Mouse (Mus musculus) embryonic facial prominence, embryonic 11.5 days (tissue): ENCODE results near the gene Cda. TPM values are rescaled to one million over a fixed set of nuclear protein-coding genes. Genes with fewer than 3 reads are reported as not detected.

ENCODE experiments used
- ATAC-seq: fragments of 200-750 bp; cut with Nextera tagmentation; replicated peaks from 2 replicates; pipeline ENCODE4 v1.8.0; 2017; ENCODE audit warnings: low read depth; ENCODE audit not compliant: insufficient number of reproducible peaks, low FRiP score, low TSS enrichment
- DNase-seq: peaks from one replicate; pipeline ENCODE4 v3.0.0-alpha.2; 2015; ENCODE audit warnings: low spot score
- H3K27ac ChIP-seq: fragments of 300-500 bp; sonication (generic); replicated peaks from 2 replicates; pipeline ENCODE4 v1.5.1; 2014; ENCODE audit warnings: mild to moderate bottlenecking, low read depth, low read length, control low read depth
- H3K27me3 ChIP-seq: fragments of 300-500 bp; sonication (generic); 2 replicates; pipeline ENCODE4 v1.6.1; 2014; ENCODE audit warnings: mild to moderate bottlenecking, low read length, moderate library complexity, mixed read lengths; ENCODE audit not compliant: control insufficient read depth, insufficient read depth
- H3K36me3 ChIP-seq: fragments of 300-500 bp; sonication (generic); replicated peaks from 2 replicates; pipeline ENCODE4 v1.6.1; 2014; ENCODE audit warnings: low read depth, mild to moderate bottlenecking, low read length, moderate library complexity, mixed read lengths; ENCODE audit not compliant: control insufficient read depth, insufficient read depth
- H3K4me1 ChIP-seq: fragments of 300-500 bp; sonication (generic); 2 replicates; pipeline ENCODE4 v1.6.1; 2014; ENCODE audit warnings: low read length, mixed read lengths; ENCODE audit not compliant: control insufficient read depth, insufficient read depth
- H3K4me2 ChIP-seq: fragments of 300-500 bp; sonication (generic); 2 replicates; pipeline ENCODE4 v1.6.1; 2014; ENCODE audit warnings: low read depth, mild to moderate bottlenecking, control low read depth, low read length, moderate library complexity
- H3K4me3 ChIP-seq: fragments of 300-500 bp; sonication (generic); 2 replicates; pipeline ENCODE4 v1.5.1; 2014; ENCODE audit warnings: low read depth, low read length, control low read depth
- H3K9ac ChIP-seq: fragments of 300-500 bp; sonication (generic); replicated peaks from 2 replicates; pipeline ENCODE4 v1.6.1; 2014; ENCODE audit warnings: mild to moderate bottlenecking, control low read depth, low read length
- H3K9me3 ChIP-seq: fragments of 300-500 bp; sonication (generic); replicated peaks from 2 replicates; pipeline ENCODE4 v1.6.1; 2016; ENCODE audit warnings: mild to moderate bottlenecking, low read length, inconsistent platforms, mixed read lengths; ENCODE audit not compliant: control insufficient read depth
- WGBS: fragments of 180-500 bp; shearing (Covaris S2); extraction: QIAGEN DNeasy Blood & Tissue Kit; methylation state at CpG from one replicate; pipeline ENCODE4 v1.1.7; 2014; 5-methylcytosine and 5-hydroxymethylcytosine counted together
- polyA plus RNA-seq: library from polyadenylated mRNA; unstranded; fragments of >200 nt; fragmentation: Nextera tagmentation; extraction: Ambion mirVana; gene quantifications from 2 replicates; pipeline ENCODE4 v1.2.1, GENCODE M21; 2014

Cda gene
- polyA plus RNA-seq, 1 experiment from 2014 or later = 3.5 TPM

DNA sequence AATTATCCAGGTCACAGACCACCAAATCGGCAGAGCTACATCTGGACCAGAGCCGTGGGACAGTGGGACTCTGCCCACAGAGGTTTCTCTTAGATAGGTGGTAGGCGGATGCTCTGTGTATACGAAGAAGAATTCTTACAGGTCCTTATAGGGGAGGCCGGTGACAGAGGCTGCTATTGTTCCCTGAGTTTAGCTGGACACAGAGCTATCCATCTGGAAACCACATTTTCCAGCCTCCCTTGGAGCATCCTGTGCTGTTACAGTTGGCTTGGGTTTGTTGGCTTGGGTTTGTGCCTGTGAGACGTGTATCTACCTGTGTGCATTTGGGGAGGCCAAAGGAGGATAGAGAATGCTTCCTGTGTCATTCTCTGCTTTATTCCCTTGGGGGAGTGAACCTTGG is 15.1 kb downstream of the Cda start:
- WGBS = 67% methylated on average over 6 of the region's 6 CpGs
- Histone ChIP-seq H3K27me3 (no peaks in the 10 kb centered on the region), H3K36me3 (no peaks in the 10 kb centered on the region), H3K9me3 (no peaks in the 10 kb centered on the region), H3K9ac (no peak overlapping the region), H3K4me1 (no peaks in the 10 kb centered on the region), H3K27ac (no peak overlapping the region), H3K4me2 (no peak overlapping the region), H3K4me3 (no peak overlapping the region)
- ATAC-seq = no peak
- no peak for DNase-seq

DNA sequence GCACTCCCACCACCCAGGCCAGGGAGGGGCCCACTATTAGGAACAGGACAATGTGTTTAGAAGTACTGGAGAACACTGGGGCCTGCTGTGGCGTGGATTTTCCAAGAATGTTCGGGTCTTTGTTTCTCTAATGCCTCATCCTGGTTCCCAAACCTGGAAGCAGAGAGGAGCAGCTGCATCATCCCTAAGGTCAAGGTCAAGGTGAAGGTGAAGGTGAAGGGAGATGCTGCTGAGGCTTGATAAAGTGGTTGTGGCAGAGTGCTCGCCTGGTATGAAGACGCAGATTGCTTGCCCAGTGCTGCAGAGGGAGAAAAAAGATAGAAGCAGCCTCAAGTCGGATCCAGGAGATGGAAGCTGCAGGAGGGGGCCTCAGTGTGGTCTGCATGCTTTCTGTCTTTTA is 16.0 kb downstream of the Cda start:
- 87% methylated on average over 5 of the region's 5 CpGs for WGBS
- ATAC-seq = no peak

DNA sequence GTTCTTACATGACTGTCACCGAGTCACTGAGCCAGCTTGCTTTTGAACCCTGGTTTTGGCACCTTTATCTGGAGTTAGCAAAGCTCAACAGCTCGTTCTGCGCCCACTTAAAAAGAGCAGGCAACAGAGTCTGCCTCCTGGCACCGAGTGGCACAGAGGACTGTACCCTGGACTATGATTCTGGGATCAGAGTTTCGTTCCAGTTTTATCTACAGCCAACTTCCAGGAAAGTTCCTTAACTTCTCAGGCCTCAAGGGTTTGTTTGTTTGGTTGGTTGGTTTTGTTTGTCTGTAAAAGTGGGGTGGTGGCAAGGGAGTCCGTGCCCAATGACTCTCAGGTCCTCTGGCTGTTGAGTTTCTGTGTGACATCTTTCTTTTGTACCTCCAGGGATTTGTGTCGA is 19.1 kb downstream of the Cda start:
- no peaks in the 10 kb centered on the region for H3K36me3 ChIP-seq
- no peaks in the 10 kb centered on the region for H3K9me3 ChIP-seq
- no peaks in the 10 kb centered on the region for H3K4me1 ChIP-seq
- no peak overlapping the region for H3K4me2 ChIP-seq
- no peak overlapping the region for H3K27ac ChIP-seq
- no peak overlapping the region for H3K9ac ChIP-seq
- no peak for DNase-seq
- no peaks in the 10 kb centered on the region; the same call in 1 of the 2 replicates for H3K27me3 ChIP-seq
- WGBS = 81% methylated on average over 7 of the region's 7 CpGs
- no peak for ATAC-seq
- no peak overlapping the region for H3K4me3 ChIP-seq

More for the DNA sequence above, 16.0 kb downstream of the Cda start:
- Histone ChIP-seq H3K9me3 (no peaks in the 10 kb centered on the region), H3K4me2 (no peak overlapping the region), H3K36me3 (no peaks in the 10 kb centered on the region), H3K4me3 (no peak overlapping the region), H3K4me1 (no peaks in the 10 kb centered on the region), H3K9ac (no peak overlapping the region), H3K27ac (no peak overlapping the region), H3K27me3 (no peaks in the 10 kb centered on the region; the same call in 1 of the 2 replicates)
- no peak for DNase-seq

DNA sequence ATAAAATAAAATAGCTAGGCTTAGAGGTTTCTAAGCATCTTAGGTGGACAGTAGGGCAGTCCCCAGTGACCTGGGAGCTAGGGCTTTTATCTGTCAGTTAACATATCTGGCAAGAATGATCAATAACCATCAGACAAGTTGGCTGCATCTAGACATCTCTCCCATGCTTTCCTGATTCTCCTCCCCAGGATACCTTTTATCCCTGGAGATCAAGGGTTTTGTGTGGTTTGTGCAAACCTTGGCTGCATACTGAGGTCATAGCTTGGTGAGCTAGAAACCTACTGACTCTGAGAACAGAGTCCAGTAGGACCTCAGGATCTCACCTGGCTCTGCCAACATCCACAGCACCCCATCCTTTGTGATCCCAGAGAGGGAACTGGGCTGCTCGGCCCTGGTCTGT is 20.5 kb downstream of the Cda start:
- Histone ChIP-seq H3K4me1 (no peaks in the 10 kb centered on the region), H3K4me2 (no peak overlapping the region), H3K4me3 (no peak overlapping the region), H3K9me3 (no peaks in the 10 kb centered on the region), H3K36me3 (no peaks in the 10 kb centered on the region), H3K9ac (no peak overlapping the region), H3K27me3 (no peaks in the 10 kb centered on the region; the same call in 1 of the 2 replicates), H3K27ac (no peak overlapping the region)
- no peak for ATAC-seq
- WGBS = 59% methylated on average over 1 of the region's 1 CpGs
- no peak for DNase-seq

DNA sequence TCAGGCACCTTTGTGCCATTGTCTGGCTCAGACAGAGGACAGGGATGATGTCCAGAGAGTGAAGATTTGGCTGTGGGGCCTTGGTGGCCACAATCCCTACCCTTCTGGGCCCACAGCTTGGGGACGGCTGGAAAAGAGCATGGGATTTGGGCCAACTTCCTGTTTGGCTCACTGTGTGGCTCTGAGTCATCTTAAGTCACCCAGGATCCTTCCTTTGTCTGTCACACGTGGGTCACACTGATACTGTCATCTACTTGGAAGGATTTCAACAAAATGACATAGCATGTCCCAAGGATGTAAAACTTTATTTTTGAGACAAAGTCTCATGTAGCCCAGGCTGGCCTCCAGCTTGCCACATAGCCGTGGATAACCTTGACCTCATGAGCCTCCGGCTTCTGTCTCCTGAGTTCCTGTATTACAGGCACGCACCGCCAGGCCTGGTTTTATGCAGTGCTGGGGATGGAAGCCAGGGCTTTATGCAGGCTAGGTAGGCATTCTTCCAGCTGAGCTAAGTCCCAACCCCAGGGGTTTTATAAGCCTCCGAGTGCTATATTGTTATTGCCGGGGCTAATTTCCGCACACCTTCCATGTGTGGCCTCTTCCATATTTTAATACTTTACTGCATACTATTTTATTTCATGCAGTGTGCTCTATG is 22.8 kb downstream of the Cda start:
- Histone ChIP-seq H3K27ac (no peak overlapping the region), H3K4me3 (no peak overlapping the region), H3K9ac (no peak overlapping the region), H3K36me3 (no peaks in the 10 kb centered on the region), H3K4me2 (no peak overlapping the region), H3K4me1 (no peaks in the 10 kb centered on the region), H3K27me3 (no peaks in the 10 kb centered on the region; the same call in 1 of the 2 replicates), H3K9me3 (no peaks in the 10 kb centered on the region)
- ATAC-seq (no peak), DNase-seq (no peak)
- 82% methylated on average over 9 of the region's 9 CpGs for WGBS

DNA sequence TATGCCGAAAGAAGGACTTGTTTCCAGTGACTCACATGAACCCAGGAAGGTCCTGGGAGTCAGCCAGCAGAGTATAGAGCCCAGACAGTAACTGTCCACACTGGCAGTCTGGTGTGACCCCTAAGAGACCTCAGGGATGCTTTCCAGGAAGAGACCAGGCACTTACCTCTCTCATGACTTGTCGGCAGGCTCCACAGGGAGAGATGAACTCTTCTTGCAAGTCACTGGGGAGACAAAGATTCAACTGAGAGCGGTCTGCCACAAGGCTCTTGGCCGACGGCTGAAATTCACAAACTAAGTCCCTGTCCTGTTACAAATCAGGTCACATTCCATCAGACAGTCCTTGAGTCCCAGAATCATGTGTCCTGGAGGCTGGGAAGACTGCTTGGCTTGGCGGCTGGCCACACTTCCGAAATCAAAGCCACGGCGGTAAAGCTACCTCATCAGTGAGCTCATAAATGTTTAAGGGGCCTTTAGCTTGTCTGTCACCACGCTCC is 24.4 kb downstream of the Cda start:
- DNase-seq (no peak), ATAC-seq (no peak)
- H3K4me3 ChIP-seq = no peak overlapping the region
- H3K4me1 ChIP-seq = no peaks in the 10 kb centered on the region
- no peaks in the 10 kb centered on the region; the same call in 1 of the 2 replicates for H3K27me3 ChIP-seq
- no peaks in the 10 kb centered on the region for H3K9me3 ChIP-seq
- H3K4me2 ChIP-seq = no peak overlapping the region
- no peak overlapping the region for H3K27ac ChIP-seq
- WGBS = 74% methylated on average over 10 of the region's 10 CpGs
- no peaks in the 10 kb centered on the region for H3K36me3 ChIP-seq
- H3K9ac ChIP-seq = no peak overlapping the region

DNA sequence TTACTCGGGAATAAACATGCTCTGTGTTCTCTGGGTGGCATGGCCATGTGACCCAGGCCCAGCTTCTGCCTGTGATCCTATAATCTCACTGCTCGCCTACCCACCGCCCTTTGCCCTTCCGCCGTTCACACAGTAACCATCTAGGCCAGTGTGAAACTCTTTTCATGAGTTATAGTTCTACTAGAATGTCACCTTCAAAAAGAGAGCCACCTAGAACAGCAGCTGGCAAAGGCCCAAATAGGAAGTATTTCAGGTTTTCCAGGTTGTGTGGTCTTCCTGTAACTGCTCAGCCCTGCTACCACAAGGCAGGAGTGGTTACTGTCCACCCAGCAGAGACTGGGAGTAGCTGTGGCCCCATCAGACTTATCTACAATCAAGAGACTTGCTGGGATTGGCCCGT is 25.0 kb downstream of the Cda start:
- DNase-seq = no peak

DNA sequence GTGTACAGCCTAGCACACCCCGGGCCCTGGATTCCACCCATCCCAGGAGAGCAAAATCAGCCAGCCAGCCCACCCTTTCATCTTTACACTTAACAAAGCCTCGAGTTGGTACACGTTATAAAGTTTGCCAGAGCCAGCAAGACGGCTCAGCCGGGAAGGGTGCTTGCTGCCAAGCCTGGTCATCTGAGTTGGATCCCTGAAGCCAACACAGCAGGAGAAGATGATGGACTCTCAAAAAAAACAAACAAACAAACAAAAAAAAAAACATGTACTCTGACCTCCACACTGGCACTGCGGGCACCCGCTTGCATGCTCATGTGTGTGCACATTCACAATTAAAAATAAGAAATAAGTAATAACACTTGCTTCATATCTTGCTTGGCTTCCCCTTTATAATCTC is 25.7 kb downstream of the Cda start:
- ATAC-seq = no peak
- no peaks in the 10 kb centered on the region for H3K4me1 ChIP-seq
- H3K27ac ChIP-seq = no peak overlapping the region
- DNase-seq = no peak
- H3K36me3 ChIP-seq = no peaks in the 10 kb centered on the region
- no peak overlapping the region for H3K4me2 ChIP-seq
- H3K9me3 ChIP-seq = no peaks in the 10 kb centered on the region
- 77% methylated on average over 7 of the region's 7 CpGs for WGBS
- no peak overlapping the region for H3K9ac ChIP-seq
- no peaks in the 10 kb centered on the region for H3K27me3 ChIP-seq
- H3K4me3 ChIP-seq = no peak overlapping the region

More for the DNA sequence above, 25.0 kb downstream of the Cda start:
- no peak overlapping the region for H3K9ac ChIP-seq
- H3K4me3 ChIP-seq = no peak overlapping the region
- WGBS = 86% methylated on average over 6 of the region's 6 CpGs
- H3K27ac ChIP-seq = no peak overlapping the region
- no peaks in the 10 kb centered on the region for H3K4me1 ChIP-seq
- no peaks in the 10 kb centered on the region for H3K9me3 ChIP-seq
- no peak overlapping the region for H3K4me2 ChIP-seq
- no peak for ATAC-seq
- no peaks in the 10 kb centered on the region; the same call in 1 of the 2 replicates for H3K27me3 ChIP-seq
- H3K36me3 ChIP-seq = no peaks in the 10 kb centered on the region
